Mouse (Mus musculus): ENCODE data around the gene Phkb. TPM values are rescaled to one million over a fixed set of nuclear protein-coding genes. Genes with fewer than 3 reads are reported as not detected.

Gene Phkb
- total and polyA plus RNA-seq, 3 experiments: 20.9 to 25.4 (median 23.5) TPM

DNA sequence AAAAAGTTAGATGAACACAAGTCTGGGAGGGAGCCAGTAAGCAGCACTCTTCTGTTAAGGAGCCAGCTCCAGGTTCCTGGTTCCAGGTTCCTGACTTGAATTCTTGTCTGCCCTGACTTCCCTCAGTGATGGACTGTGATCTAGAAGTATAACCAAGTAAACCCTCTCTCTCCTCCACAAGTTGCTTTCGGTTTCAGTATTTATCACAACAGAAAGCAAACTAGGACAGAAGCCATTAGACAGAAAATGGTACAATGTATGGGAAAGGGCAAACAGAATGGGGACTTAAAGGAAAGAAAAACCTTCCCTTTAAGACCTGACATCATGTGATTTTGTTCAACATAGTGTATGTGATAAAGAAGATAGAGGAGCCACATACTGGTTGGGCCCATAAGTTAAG lies 238.7 kb downstream of the Phkb start:
- peak; percentile 42 for DNase-seq (ENCODE audit: extremely low read depth)
- Histone ChIP-seq H3K79me2 (replicated peaks; ENCODE audit: control insufficient read depth, extremely low read depth, insufficient read depth, poor library complexity, severe bottlenecking) (no peaks in the 10 kb centered on the region), H3K4me3 (replicated peaks in 1 of 3; ENCODE audit: low read depth in 2 of 3, low read length in 2 of 3, poor library complexity in 1 of 3) (no peak overlapping the region), H3K9ac (ENCODE audit: insufficient read depth, low read depth) (no peak overlapping the region), H3K36me3 (replicated peaks in 1 of 2; ENCODE audit: control insufficient read depth in 1 of 2, insufficient read depth in 1 of 2, low read length in 1 of 2) (no peaks in the 10 kb centered on the region), H3K27ac (ENCODE audit: insufficient read depth, low read depth) (no peak overlapping the region), H3K4me2 (ENCODE audit: insufficient read depth, low read depth, poor library complexity, severe bottlenecking) (peak overlapping the region; percentile 47; the same call in 1 of the 2 replicates), H3K27me3 (replicated peaks) (no peaks in the 10 kb centered on the region), H3K9me3 (replicated peaks; ENCODE audit: low read length) (no peaks in the 10 kb centered on the region), H3K4me1 (ENCODE audit: control insufficient read depth in 1 of 2, insufficient read depth in 2 of 2) (peaks cover 8 to 27% of the 10 kb centered on the region in 2 experiments)
- no peak for TF ChIP-seq SIN3A (IDR thresholded peaks at IDR 0.05; ENCODE audit: low read length)
- TF ChIP-seq IRF4 (IDR thresholded peaks at IDR 0.05; ENCODE audit: low read depth, low read length): peak; percentile 90
- 0 out of 2 replicates have a peak, but pooled peaks have one; percentile 12 for TF ChIP-seq JUN (IDR thresholded peaks at IDR 0.05; ENCODE audit: insufficient read depth, low read depth, low read length)
- TF ChIP-seq CHD1 (IDR thresholded peaks at IDR 0.05; ENCODE audit: low read depth, low read length): no peak
- TF ChIP-seq MXI1 (IDR thresholded peaks at IDR 0.05; ENCODE audit: low read depth, low read length): no peak
- TF ChIP-seq EP300 (IDR thresholded peaks at IDR 0.05; ENCODE audit: low read length): peak; percentile 74
- TF ChIP-seq KAT2A (IDR thresholded peaks at IDR 0.05; ENCODE audit: insufficient replicate concordance, low read length): no peak
- no peak for TF ChIP-seq NELFE (IDR thresholded peaks at IDR 0.05; ENCODE audit: low read depth, low read length)
- TF ChIP-seq MAZ (IDR thresholded peaks at IDR 0.05; ENCODE audit: low read depth, low read length): no peak
- dilution Hi-C loops (cut with MboI; ENCODE audit: extremely low pct_ligation_motif_present, extremely low pct_unique_long_range_greater_than_20kb, low sequenced_read_pairs): no loop called here
- in situ Hi-C loops (cut with MboI; ENCODE audit: low pct_ligation_motif_present, low pct_unique_long_range_greater_than_20kb, low sequenced_read_pairs): no loop called here

DNA sequence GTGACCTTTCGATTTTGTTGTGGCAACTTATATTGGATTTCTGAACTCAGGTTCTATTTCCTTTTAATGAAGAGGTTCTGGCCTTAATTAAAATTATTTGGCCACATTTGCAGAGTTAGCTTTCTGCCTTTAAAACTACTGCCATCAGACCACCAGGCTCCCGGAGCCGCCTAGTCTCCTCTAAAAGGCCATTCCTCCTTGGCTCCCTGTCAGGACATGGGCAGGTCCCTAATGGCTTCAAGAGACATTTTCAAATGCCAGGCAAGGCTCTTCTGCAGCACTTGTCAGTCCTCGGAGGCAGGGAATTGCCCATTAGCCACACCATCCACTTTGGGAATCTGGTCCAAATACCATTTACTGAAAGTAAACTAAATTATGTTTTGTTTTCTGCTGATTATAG lies 242.6 kb downstream of the Phkb start:
- no peak overlapping the region for H3K4me2 ChIP-seq (ENCODE audit: insufficient read depth, low read depth, poor library complexity, severe bottlenecking)
- H3K4me1 ChIP-seq (ENCODE audit: control insufficient read depth in 1 of 2, insufficient read depth in 2 of 2): peaks cover 8 to 18% of the 10 kb centered on the region in 2 experiments
- H3K27ac ChIP-seq (ENCODE audit: insufficient read depth, low read depth): no peak overlapping the region
- TF ChIP-seq MXI1 (IDR thresholded peaks at IDR 0.05; ENCODE audit: low read depth, low read length) (no peak), ZC3H11A (IDR thresholded peaks at IDR 0.05; ENCODE audit: low read depth, low read length) (no peak), ETS1 (conservative IDR thresholded peaks at IDR 0.05; ENCODE audit: low read depth, low read length) (no peak), ZMIZ1 (IDR thresholded peaks at IDR 0.05; ENCODE audit: low read depth, low read length) (no peak), SIN3A (IDR thresholded peaks at IDR 0.05; ENCODE audit: low read length) (no peak), UBTF (IDR thresholded peaks at IDR 0.05; ENCODE audit: low read depth, low read length) (no peak), GABPA (IDR thresholded peaks at IDR 0.05; ENCODE audit: insufficient replicate concordance, low read depth, low read length) (no peak), EP300 (IDR thresholded peaks at IDR 0.05; ENCODE audit: low read length) (no peak), ZKSCAN1 (IDR thresholded peaks at IDR 0.05; ENCODE audit: borderline replicate concordance, low read depth, low read length) (no peak), MYC (IDR thresholded peaks at IDR 0.05; ENCODE audit: low read depth, low read length) (no peak), TCF12 (IDR thresholded peaks at IDR 0.05; ENCODE audit: low read depth, low read length) (no peak), ELF1 (IDR thresholded peaks at IDR 0.05; ENCODE audit: low read depth, low read length) (no peak), CHD1 (IDR thresholded peaks at IDR 0.05; ENCODE audit: low read depth, low read length) (no peak), USF1 (IDR thresholded peaks at IDR 0.05; ENCODE audit: low read depth, low read length) (no peak), PAX5 (IDR thresholded peaks at IDR 0.05; ENCODE audit: low read length) (no peak), RAD21 (IDR thresholded peaks at IDR 0.05; ENCODE audit: low read depth, low read length) (no peak)
- H3K36me3 ChIP-seq (replicated peaks in 1 of 2; ENCODE audit: control insufficient read depth in 1 of 2, insufficient read depth in 1 of 2, low read length in 1 of 2): no peaks in the 10 kb centered on the region
- H3K79me2 ChIP-seq (replicated peaks; ENCODE audit: control insufficient read depth, extremely low read depth, insufficient read depth, poor library complexity, severe bottlenecking): no peaks in the 10 kb centered on the region
- no peak overlapping the region for H3K9ac ChIP-seq (ENCODE audit: insufficient read depth, low read depth)
- no peak for DNase-seq (ENCODE audit: extremely low read depth)
- dilution Hi-C loops (cut with MboI; ENCODE audit: extremely low pct_ligation_motif_present, extremely low pct_unique_long_range_greater_than_20kb, low sequenced_read_pairs): no loop called here
- no peak overlapping the region for H3K4me3 ChIP-seq (replicated peaks in 1 of 3; ENCODE audit: low read depth in 2 of 3, low read length in 2 of 3, poor library complexity in 1 of 3)
- in situ Hi-C loops (cut with MboI; ENCODE audit: low pct_ligation_motif_present, low pct_unique_long_range_greater_than_20kb, low sequenced_read_pairs): no loop called here
- no peaks in the 10 kb centered on the region for H3K27me3 ChIP-seq (replicated peaks)
- H3K9me3 ChIP-seq (replicated peaks; ENCODE audit: low read length): no peaks in the 10 kb centered on the region
